Mouse (Mus musculus) stomach, embryonic 14.5 days (tissue): Measurements from ENCODE around the gene Marcks. TPM values are rescaled to one million over a fixed set of nuclear protein-coding genes. Genes with fewer than 3 reads are reported as not detected.

ENCODE experiments used
- ATAC-seq: fragments of 200-750 bp; cut with Nextera tagmentation; 2 replicates; pipeline ENCODE4 v1.8.0; 2017; ENCODE audit warnings: low read depth, moderate TSS enrichment; ENCODE audit not compliant: insufficient number of reproducible peaks, insufficient read depth, low FRiP score
- H3K27ac ChIP-seq: fragments of 300-500 bp; sonication (generic); 2 replicates; pipeline ENCODE4 v1.5.1; 2014; ENCODE audit warnings: mild to moderate bottlenecking, low read length, moderate library complexity, mixed read lengths
- H3K27me3 ChIP-seq: fragments of 300-500 bp; sonication (generic); 2 replicates; pipeline ENCODE4 v1.6.1; 2014; ENCODE audit warnings: low read length, control low read depth, mixed read lengths; ENCODE audit not compliant: control insufficient read depth, insufficient read depth
- H3K36me3 ChIP-seq: fragments of 300-500 bp; sonication (generic); 2 replicates; pipeline ENCODE4 v1.6.1; 2014; ENCODE audit warnings: mild to moderate bottlenecking, control low read depth, low read length, moderate library complexity, mixed read lengths; ENCODE audit not compliant: control insufficient read depth, insufficient read depth
- H3K4me1 ChIP-seq: fragments of 300-500 bp; sonication (generic); 2 replicates; pipeline ENCODE4 v1.6.1; 2014; ENCODE audit warnings: low read length, control low read depth, mixed read lengths; ENCODE audit not compliant: control insufficient read depth, insufficient read depth
- H3K4me2 ChIP-seq: fragments of 300-500 bp; sonication (generic); replicated peaks from 2 replicates; pipeline ENCODE4 v1.6.1; 2014; ENCODE audit warnings: low read depth, low read length, control low read depth
- H3K4me3 ChIP-seq: fragments of 300-500 bp; sonication (generic); 2 replicates; pipeline ENCODE4 v1.5.1; 2014; ENCODE audit warnings: low read depth, low read length, control low read depth
- H3K9ac ChIP-seq: fragments of 300-500 bp; sonication (generic); replicated peaks from 2 replicates; pipeline ENCODE4 v1.6.1; 2014; ENCODE audit warnings: low read depth, mild to moderate bottlenecking, control low read depth, low read length, moderate library complexity, mixed read lengths
- H3K9me3 ChIP-seq: fragments of 300-500 bp; sonication (generic); 2 replicates; pipeline ENCODE4 v1.6.1; 2016; ENCODE audit warnings: low read depth, low read length, control low read depth; ENCODE audit not compliant: control insufficient read depth
- WGBS: fragments of 180-500 bp; shearing (Covaris S2); extraction: QIAGEN DNeasy Blood & Tissue Kit; methylation state at CpG from one replicate; pipeline ENCODE4 v1.1.7; 2014; 5-methylcytosine and 5-hydroxymethylcytosine counted together
- polyA plus RNA-seq: library from polyadenylated mRNA; unstranded; fragments of >200 nt; fragmentation: Nextera tagmentation; extraction: Ambion mirVana; gene quantifications from 2 replicates; pipeline ENCODE4 v1.2.1, GENCODE M21; 2014

Marcks gene
- polyA plus RNA-seq, 1 experiment from 2014 or later: 188 TPM

GRCm38 (mm10) chr10:37129652-37130051 lies 9.1 kb downstream of the Marcks start:
- Histone ChIP-seq H3K4me2 (no peak overlapping the region), H3K27ac (no peak overlapping the region), H3K4me3 (no peak overlapping the region), H3K27me3 (no peaks in the 10 kb centered on the region), H3K9me3 (no peaks in the 10 kb centered on the region), H3K4me1 (0 out of 2 replicates have a peak, but pooled peaks cover 3% of the 10 kb centered on the region), H3K9ac (no peak overlapping the region), H3K36me3 (peaks cover 14% of the 10 kb centered on the region)
- ATAC-seq: no peak; the same call in 1 of the 2 replicates
- WGBS: 82% methylated on average over 3 of the region's 3 CpGs

- H3K27me3 ChIP-seq: no peaks in the 10 kb centered on the region
- H3K4me3 ChIP-seq: no peak overlapping the region
- H3K4me2 ChIP-seq: no peak overlapping the region
- no peaks in the 10 kb centered on the region for H3K36me3 ChIP-seq
- H3K4me1 ChIP-seq: no peaks in the 10 kb centered on the region
- H3K27ac ChIP-seq: no peak overlapping the region
- no peaks in the 10 kb centered on the region for H3K9me3 ChIP-seq
- WGBS: 80% methylated on average over 2 of the region's 2 CpGs
- no peak overlapping the region for H3K9ac ChIP-seq
- no peak for ATAC-seq
These were observed 23.4 kb downstream of the Marcks start for GRCm38 (mm10) chr10:37115329-37115728.

GRCm38 (mm10) chr10:37112812-37113211 lies 25.9 kb downstream of the Marcks start:
- Histone ChIP-seq H3K4me2 (no peak overlapping the region), H3K4me3 (no peak overlapping the region), H3K36me3 (no peaks in the 10 kb centered on the region), H3K9ac (no peak overlapping the region), H3K9me3 (no peaks in the 10 kb centered on the region), H3K4me1 (no peaks in the 10 kb centered on the region), H3K27me3 (no peaks in the 10 kb centered on the region), H3K27ac (no peak overlapping the region)
- ATAC-seq: no peak
- WGBS: 55% methylated on average over 4 of the region's 4 CpGs

- Histone ChIP-seq H3K27me3 (no peaks in the 10 kb centered on the region), H3K36me3 (no peaks in the 10 kb centered on the region), H3K9me3 (no peaks in the 10 kb centered on the region), H3K4me1 (no peaks in the 10 kb centered on the region), H3K9ac (no peak overlapping the region), H3K27ac (no peak overlapping the region), H3K4me2 (no peak overlapping the region), H3K4me3 (no peak overlapping the region)
- no peak for ATAC-seq
- whole genome bisulfite sequencing: 52% methylated on average over 3 of the region's 3 CpGs
These were observed 26.4 kb downstream of the Marcks start for GRCm38 (mm10) chr10:37112362-37112761.

- Histone ChIP-seq H3K27ac (no peak overlapping the region), H3K36me3 (no peaks in the 10 kb centered on the region), H3K4me3 (no peak overlapping the region), H3K4me1 (no peaks in the 10 kb centered on the region), H3K9ac (no peak overlapping the region), H3K27me3 (no peaks in the 10 kb centered on the region), H3K9me3 (no peaks in the 10 kb centered on the region), H3K4me2 (no peak overlapping the region)
- 59% methylated on average over 2 of the region's 2 CpGs for WGBS
- ATAC-seq: no peak
These were observed 27.3 kb downstream of the Marcks start for GRCm38 (mm10) chr10:37111432-37111831.

- no peak overlapping the region for H3K4me3 ChIP-seq
- no peaks in the 10 kb centered on the region for H3K9me3 ChIP-seq
- H3K27me3 ChIP-seq: no peaks in the 10 kb centered on the region
- H3K4me2 ChIP-seq: no peak overlapping the region
- H3K4me1 ChIP-seq: no peaks in the 10 kb centered on the region
- ATAC-seq: no peak
- WGBS: 56% methylated on average over 4 of the region's 4 CpGs
- H3K36me3 ChIP-seq: no peaks in the 10 kb centered on the region
- no peak overlapping the region for H3K9ac ChIP-seq
- no peak overlapping the region for H3K27ac ChIP-seq
These were observed 31.7 kb downstream of the Marcks start for GRCm38 (mm10) chr10:37106871-37107627.

- ATAC-seq: no peak
- 89% methylated on average over 8 of the region's 8 CpGs for WGBS
These were observed 32.4 kb downstream of the Marcks start for GRCm38 (mm10) chr10:37106303-37106702.

GRCm38 (mm10) chr10:37102227-37103080 lies 36.3 kb downstream of the Marcks start:
- 61% methylated on average over 4 of the region's 4 CpGs for WGBS
- H3K9ac ChIP-seq: no peak overlapping the region
- H3K4me3 ChIP-seq: no peak overlapping the region
- H3K27ac ChIP-seq: no peak overlapping the region
- no peak overlapping the region for H3K4me2 ChIP-seq
- H3K9me3 ChIP-seq: no peaks in the 10 kb centered on the region
- H3K4me1 ChIP-seq: no peaks in the 10 kb centered on the region
- no peak for ATAC-seq
- H3K27me3 ChIP-seq: no peaks in the 10 kb centered on the region
- no peaks in the 10 kb centered on the region for H3K36me3 ChIP-seq

More at GRCm38 (mm10) chr10:37106303-37106702, 32.4 kb downstream of the Marcks start:
- no peak overlapping the region for H3K4me3 ChIP-seq
- no peak overlapping the region for H3K27ac ChIP-seq
- H3K27me3 ChIP-seq: no peaks in the 10 kb centered on the region
- H3K9me3 ChIP-seq: no peaks in the 10 kb centered on the region
- H3K9ac ChIP-seq: no peak overlapping the region
- no peak overlapping the region for H3K4me2 ChIP-seq
- H3K4me1 ChIP-seq: no peaks in the 10 kb centered on the region
- no peaks in the 10 kb centered on the region for H3K36me3 ChIP-seq
